Mouse (Mus musculus) embryonic facial prominence, embryonic 10.5 days (tissue): ENCODE data around the gene Fancc. TPM values are rescaled to one million over a fixed set of nuclear protein-coding genes. Genes with fewer than 3 reads are reported as not detected.

ENCODE experiments used
- DNase-seq: peaks from one replicate; pipeline ENCODE4 v3.0.0-alpha.2; 2017; ENCODE audit warnings: low spot score
- H3K27ac ChIP-seq: fragments of 300-500 bp; sonication (generic); replicated peaks from 2 replicates; pipeline ENCODE4 v1.5.1; 2016; ENCODE audit warnings: mild to moderate bottlenecking
- H3K27me3 ChIP-seq: fragments of 300-500 bp; sonication (generic); replicated peaks from 2 replicates; pipeline ENCODE4 v1.6.1; 2016; ENCODE audit warnings: low read depth, mild to moderate bottlenecking; ENCODE audit not compliant: poor library complexity, severe bottlenecking
- H3K36me3 ChIP-seq: fragments of 300-500 bp; sonication (generic); replicated peaks from 2 replicates; pipeline ENCODE4 v1.6.1; 2016; ENCODE audit warnings: mild to moderate bottlenecking, moderate library complexity
- H3K4me1 ChIP-seq: fragments of 300-500 bp; sonication (generic); 2 replicates; pipeline ENCODE4 v1.6.1; 2016
- H3K4me3 ChIP-seq: fragments of 300-500 bp; sonication (generic); 2 replicates; pipeline ENCODE4 v1.5.1; 2016; ENCODE audit warnings: mild to moderate bottlenecking, moderate library complexity
- H3K9me3 ChIP-seq: fragments of 300-500 bp; sonication (generic); 2 replicates; pipeline ENCODE4 v1.6.1; 2016; ENCODE audit warnings: mild to moderate bottlenecking
- WGBS: fragments of 180-500 bp; shearing (Covaris S2); methylation state at CpG from one replicate; pipeline ENCODE4 v1.1.7; 2016; 5-methylcytosine and 5-hydroxymethylcytosine counted together
- polyA plus RNA-seq: library from polyadenylated mRNA; unstranded; fragments of >200 nt; fragmentation: Nextera tagmentation; extraction: Ambion mirVana; gene quantifications from 2 replicates; pipeline ENCODE4 v1.2.1, GENCODE M21; 2016

Gene Fancc
- polyA plus RNA-seq, 1 experiment from 2014 or later: 25.3 TPM

DNA sequence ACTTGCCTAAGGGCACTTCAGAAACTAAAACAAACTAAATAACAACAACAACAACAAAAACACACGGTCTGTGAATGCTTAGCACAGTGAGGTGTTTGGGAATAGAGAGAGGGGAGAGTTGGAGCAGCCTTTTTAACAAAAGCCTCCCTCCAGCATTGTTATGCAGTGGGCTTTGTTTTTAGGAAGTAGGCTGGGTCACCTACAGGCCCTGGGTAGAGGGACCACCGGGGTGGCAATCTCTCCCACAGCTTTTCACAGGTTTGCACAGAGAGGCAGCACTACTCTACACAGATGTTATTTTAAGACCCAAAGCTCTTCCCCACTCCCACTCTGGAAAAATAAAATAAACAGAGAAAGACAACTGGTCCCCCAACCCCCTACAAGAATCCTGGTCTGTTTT, 31.8 kb upstream of the Fancc start:
- Histone ChIP-seq H3K4me3 (peak overlapping the region; percentile 17; the same call in 1 of the 2 replicates), H3K9me3 (no peaks in the 10 kb centered on the region), H3K27me3 (no peaks in the 10 kb centered on the region), H3K4me1 (peaks cover 71% of the 10 kb centered on the region), H3K36me3 (peaks cover 100% of the 10 kb centered on the region), H3K27ac (peak overlapping the region; percentile 71; the same call in 1 of the 2 replicates)
- 12% methylated on average over 2 of the region's 2 CpGs for WGBS
- DNase-seq: no peak

DNA sequence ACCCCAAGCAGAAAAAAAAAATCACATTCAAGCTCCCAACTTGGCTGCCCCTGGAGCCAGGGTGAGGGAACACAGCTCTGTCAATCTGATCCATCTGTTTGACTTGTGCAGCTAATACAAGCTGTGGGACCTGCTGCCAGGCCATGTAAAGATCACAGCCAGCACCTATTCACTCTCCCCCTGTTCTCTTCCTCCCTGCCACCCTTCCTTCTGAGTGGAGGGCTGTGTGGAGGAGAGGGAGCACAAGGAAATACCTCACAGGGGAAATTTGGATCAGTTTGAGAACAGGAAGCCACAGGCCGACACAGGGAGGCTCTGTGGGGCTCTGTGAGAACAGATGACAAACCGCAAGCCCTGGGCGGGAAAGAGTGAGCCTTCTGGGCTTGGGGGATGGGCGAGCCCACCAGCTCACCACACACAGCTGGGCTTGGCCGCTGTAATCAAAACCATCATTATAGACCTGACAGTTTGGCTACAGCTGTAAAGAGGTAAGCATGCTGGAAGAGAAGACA, 31.1 kb upstream of the Fancc start:
- 4% methylated on average over 5 of the region's 5 CpGs for WGBS
- Histone ChIP-seq H3K4me1 (peaks cover 75% of the 10 kb centered on the region), H3K4me3 (peak overlapping the region; percentile 17), H3K27ac (peak overlapping the region; percentile 71), H3K9me3 (no peaks in the 10 kb centered on the region), H3K36me3 (peaks cover 100% of the 10 kb centered on the region), H3K27me3 (no peaks in the 10 kb centered on the region)
- DNase-seq: peak; percentile 84

DNA sequence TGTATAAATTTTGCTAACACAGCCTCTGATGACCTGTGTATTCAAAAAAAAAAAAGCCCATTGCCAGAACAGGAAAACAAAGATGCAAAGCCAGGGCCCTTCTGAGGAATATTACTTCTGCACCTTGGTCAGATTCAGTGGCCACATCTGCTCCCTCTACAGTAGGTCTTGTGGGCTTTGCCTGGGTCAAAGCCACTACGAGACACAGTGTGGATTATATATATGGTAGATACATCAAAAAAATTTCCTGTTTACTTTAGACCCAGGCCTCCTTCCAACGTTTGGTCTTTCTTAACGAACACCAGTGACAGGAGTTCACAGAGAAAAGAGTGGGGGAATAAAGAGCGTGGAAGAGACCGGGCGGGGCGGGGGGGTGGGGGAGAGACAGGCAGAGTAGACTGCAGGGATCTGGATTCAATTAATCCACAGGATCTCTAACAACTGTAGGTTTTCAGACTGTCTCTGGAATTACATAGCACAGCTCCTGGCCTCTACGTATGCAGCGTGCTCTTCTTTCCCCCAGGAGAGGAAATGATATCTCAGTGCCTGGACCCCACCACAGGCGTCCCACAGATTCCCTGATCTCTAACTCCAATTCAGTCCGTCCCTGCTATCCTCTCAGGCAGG, 28.6 kb upstream of the Fancc start:
- DNase-seq: peak; percentile 38
- 44% methylated on average over 11 of the region's 11 CpGs for WGBS

DNA sequence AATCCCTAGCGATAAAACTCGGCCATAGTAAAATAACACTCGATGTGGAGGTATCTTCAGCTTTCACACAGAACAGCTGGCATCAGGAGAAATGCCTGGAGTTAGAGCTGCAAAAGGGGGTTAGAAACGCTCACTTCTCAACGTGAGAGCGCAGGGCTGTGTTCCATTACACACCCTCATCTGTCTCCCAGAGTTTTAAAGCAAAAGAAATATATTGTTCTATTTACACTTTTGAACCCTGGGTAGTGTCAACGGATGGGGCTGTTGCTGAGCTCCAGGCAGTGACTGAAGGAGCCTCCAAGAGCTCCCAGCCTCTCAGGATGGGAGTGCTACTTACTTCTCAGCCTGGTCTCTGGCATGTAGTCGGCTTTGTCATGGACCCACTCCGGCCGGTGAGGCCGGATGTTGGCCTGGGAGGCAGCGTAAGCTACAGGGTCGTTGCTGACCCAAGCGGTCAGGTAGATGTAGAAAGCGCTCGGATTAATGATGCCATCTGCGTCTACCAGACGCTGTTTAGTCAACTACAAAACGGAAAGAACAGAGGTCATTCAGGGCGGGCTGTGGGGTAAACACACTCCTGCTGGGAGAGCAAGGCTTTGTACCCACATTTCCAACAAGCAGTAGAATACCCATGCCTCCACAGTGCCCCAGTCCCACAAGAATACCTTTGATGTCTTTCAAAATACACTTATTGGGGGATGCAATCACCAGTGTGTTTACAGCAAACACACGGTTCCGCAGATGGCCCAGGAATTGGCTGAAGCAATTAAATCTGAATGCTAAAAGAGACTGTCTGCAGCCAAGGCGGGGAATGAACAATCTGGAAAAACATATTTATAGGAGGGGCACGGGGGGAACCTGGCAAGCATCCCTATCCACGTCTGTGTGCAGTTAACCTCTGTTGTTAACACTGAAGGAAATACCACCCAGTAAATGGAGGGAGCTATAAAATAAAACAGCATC, 27.8 kb upstream of the Fancc start:
- 66% methylated on average over 25 of the region's 25 CpGs for WGBS
- Histone ChIP-seq H3K9me3 (no peaks in the 10 kb centered on the region), H3K4me1 (peaks cover 72% of the 10 kb centered on the region), H3K4me3 (no peak overlapping the region), H3K27me3 (no peaks in the 10 kb centered on the region), H3K36me3 (peaks cover 99% of the 10 kb centered on the region), H3K27ac (0 out of 2 replicates have a peak overlapping the region, but pooled peaks have one; percentile 30)
- DNase-seq: no peak

More for the DNA sequence above, 28.6 kb upstream of the Fancc start:
- Histone ChIP-seq H3K27me3 (no peaks in the 10 kb centered on the region), H3K4me3 (no peak overlapping the region), H3K27ac (0 out of 2 replicates have a peak overlapping the region, but pooled peaks have one; percentile 44), H3K4me1 (peaks cover 78% of the 10 kb centered on the region), H3K36me3 (peaks cover 99% of the 10 kb centered on the region), H3K9me3 (no peaks in the 10 kb centered on the region)

DNA sequence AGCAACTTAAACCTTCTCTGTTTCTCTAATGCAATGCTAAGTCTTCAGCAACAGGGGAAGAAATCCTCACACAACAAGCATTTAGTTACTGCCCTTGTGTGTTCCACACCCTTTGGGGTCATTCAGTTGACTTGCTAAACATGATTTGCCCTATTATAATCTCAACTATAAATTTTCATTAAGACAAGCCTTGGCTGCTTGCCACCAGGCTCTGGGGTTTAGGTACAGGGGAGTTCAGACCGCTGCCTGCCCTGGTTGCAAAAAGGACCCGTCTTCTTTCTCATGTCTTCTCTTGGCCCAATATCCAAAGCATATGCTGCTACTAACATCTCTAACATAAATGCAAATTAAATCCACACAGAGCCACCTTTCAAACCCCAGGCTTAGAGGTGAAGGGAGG, 27.0 kb upstream of the Fancc start:
- Histone ChIP-seq H3K4me1 (peaks cover 63% of the 10 kb centered on the region), H3K27ac (no peak overlapping the region), H3K9me3 (no peaks in the 10 kb centered on the region), H3K27me3 (no peaks in the 10 kb centered on the region), H3K36me3 (peaks cover 99% of the 10 kb centered on the region), H3K4me3 (no peak overlapping the region)
- no peak for DNase-seq
- WGBS: 88% methylated on average over 2 of the region's 2 CpGs

DNA sequence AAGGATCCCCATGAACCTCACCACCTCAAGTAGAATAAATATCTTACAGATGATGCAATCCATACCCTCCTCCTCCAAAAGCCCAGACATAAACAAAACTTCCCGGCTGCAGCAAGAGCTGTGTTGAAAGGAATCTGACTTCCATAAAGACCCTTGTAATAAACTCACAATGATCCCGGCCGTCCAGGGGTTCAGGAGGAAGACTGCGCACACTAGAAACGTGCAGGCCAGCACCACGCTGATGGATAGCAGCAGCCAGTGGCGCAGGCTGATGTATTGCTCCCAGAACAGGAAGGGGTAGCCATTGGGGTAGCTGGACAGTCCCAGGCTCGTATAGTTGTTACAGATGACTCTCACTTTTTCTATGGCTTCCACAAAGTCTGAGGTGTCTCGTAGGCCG, 25.8 kb upstream of the Fancc start:
- Histone ChIP-seq H3K4me1 (peaks cover 51% of the 10 kb centered on the region), H3K4me3 (no peak overlapping the region), H3K9me3 (no peaks in the 10 kb centered on the region), H3K27me3 (no peaks in the 10 kb centered on the region), H3K27ac (no peak overlapping the region), H3K36me3 (peaks cover 99% of the 10 kb centered on the region)
- DNase-seq: no peak
- 73% methylated on average over 10 of the region's 10 CpGs for WGBS

DNA sequence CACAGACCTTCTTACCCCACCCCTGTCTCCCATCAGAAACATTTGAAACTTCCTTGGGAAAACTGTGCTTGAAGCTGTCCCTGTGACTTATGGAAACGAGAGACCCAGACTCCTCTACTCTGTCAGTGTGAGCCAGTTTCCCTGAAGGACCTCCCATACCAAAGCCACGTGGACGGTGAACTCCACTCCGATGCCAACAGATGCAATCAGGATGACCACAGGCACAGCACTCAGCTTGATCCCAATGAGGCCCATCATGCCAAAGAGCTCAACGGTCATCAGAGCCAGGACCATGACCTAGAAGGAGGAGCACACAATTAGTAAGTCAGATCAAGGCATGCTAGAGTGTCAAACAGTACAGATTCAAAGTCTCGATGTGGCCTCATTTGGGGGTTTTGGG, 23.0 kb upstream of the Fancc start:
- Histone ChIP-seq H3K27ac (no peak overlapping the region), H3K27me3 (no peaks in the 10 kb centered on the region), H3K4me1 (peaks cover 39% of the 10 kb centered on the region), H3K4me3 (no peak overlapping the region), H3K9me3 (no peaks in the 10 kb centered on the region), H3K36me3 (peaks cover 99% of the 10 kb centered on the region)
- no peak for DNase-seq
- WGBS: 96% methylated on average over 6 of the region's 6 CpGs

DNA sequence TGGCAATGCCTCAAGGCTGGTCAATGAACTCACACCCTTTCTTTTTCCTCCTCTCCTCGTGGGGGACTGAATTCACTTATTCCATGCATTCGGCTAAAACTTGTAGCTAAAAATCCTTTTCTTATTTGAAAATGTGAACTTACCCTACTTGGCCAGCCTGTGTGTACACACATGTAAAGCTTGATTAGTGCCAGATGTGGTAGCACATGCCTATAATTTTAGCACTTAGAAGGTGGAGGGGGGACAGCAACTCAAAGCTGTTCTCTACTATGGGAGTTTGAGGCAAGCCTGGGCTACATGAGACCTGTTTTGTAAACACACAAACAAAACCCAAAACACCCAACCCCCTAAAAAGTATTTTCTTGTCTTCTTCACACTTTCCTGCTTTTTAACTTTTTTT, 19.5 kb upstream of the Fancc start:
- Histone ChIP-seq H3K27ac (no peak overlapping the region), H3K9me3 (no peaks in the 10 kb centered on the region), H3K36me3 (peaks cover 99% of the 10 kb centered on the region), H3K27me3 (no peaks in the 10 kb centered on the region), H3K4me1 (peaks cover 50% of the 10 kb centered on the region), H3K4me3 (no peak overlapping the region)
- 86% methylated on average over 2 of the region's 2 CpGs for WGBS
- DNase-seq: no peak

DNA sequence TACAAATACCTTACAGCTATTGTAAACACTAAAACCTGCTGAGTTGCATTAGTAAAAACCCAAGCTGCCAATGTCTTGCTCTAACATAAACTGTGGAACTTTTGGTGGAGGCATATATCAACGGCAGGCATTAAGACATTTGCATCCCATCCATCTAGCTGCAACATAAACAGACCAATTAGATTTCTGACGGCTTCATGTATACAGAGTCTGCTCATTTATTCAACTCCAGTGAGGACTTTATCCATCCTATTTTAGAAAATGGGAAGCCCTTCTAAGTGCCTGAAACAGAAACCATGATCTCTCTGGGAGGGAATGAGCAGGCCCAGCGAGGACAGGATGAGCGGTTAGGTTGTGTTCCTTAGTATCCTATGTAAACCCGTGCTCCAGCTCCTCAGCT, 18.5 kb upstream of the Fancc start:
- Histone ChIP-seq H3K27ac (no peak overlapping the region), H3K27me3 (no peaks in the 10 kb centered on the region), H3K36me3 (peaks cover 100% of the 10 kb centered on the region), H3K4me3 (no peak overlapping the region), H3K9me3 (no peaks in the 10 kb centered on the region), H3K4me1 (peaks cover 54% of the 10 kb centered on the region)
- DNase-seq: no peak
- WGBS: 85% methylated on average over 5 of the region's 5 CpGs

DNA sequence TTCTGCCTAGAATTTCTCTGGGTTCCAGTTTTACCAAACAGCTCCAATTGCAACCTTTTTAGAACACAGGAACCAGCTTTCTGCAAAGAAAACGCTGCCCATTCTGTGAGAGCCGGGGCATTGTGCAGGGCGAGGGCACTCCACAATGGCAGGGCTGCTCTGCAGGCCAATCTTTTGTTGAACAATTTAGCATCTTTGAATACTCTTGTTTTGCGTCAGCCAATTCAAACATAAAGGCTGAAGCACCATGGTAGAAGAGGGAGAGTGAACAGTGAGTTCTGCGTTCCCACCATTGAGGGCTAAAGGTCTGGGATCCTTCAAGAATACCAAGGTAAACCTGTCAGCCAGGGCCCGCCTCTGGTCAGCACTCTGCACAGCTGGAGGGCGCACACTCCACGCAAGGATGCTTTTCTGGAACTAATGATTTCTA, 17.9 kb upstream of the Fancc start:
- no peaks in the 10 kb centered on the region for H3K27me3 ChIP-seq
- no peak for DNase-seq

DNA sequence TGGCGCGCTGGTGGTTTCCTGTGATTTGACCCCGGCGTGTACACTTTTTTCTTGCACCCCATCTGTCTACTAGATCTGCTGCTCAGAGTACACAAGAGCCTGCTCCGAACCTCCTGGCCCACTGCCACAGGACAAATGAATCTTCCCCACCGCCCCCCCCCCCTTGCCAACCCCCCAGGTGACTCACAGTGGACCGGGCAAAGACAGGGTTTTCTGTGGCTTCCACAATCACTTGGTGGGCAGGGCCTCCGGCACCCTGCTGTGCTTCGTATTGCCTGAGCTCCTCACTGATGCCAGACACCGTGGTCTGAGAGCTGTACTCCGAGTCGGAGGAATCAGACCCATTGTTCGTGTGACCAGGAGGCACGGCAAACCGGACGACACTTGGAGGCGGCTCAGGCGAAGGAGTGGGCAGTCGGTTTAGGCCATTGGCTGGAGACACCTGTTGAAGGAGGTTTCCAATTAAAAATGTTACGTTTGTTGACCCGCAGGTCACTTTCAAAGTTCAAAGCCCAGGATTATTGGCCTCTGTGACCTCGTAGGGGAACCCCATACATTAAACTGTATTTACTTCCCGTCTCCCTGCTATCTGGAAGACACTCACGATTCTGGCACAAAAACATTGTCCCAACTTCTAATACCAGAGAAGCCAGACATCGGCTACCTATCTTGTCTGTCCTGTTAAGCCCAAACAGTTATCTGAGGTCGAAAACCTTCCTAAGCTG, 16.5 kb upstream of the Fancc start:
- 70% methylated on average over 26 of the region's 26 CpGs for WGBS
- H3K36me3 ChIP-seq: peaks cover 100% of the 10 kb centered on the region
- no peaks in the 10 kb centered on the region for H3K27me3 ChIP-seq
- no peak overlapping the region for H3K4me3 ChIP-seq
- DNase-seq: no peak
- no peaks in the 10 kb centered on the region for H3K9me3 ChIP-seq
- peaks cover 54% of the 10 kb centered on the region for H3K4me1 ChIP-seq
- peak overlapping the region; percentile 54 for H3K27ac ChIP-seq

More for the DNA sequence above, 17.9 kb upstream of the Fancc start:
- H3K27ac ChIP-seq: peak overlapping the region; percentile 54
- no peaks in the 10 kb centered on the region for H3K9me3 ChIP-seq
- no peak overlapping the region for H3K4me3 ChIP-seq
- H3K4me1 ChIP-seq: peaks cover 54% of the 10 kb centered on the region
- peaks cover 100% of the 10 kb centered on the region for H3K36me3 ChIP-seq
- WGBS: 63% methylated on average over 8 of the region's 8 CpGs

DNA sequence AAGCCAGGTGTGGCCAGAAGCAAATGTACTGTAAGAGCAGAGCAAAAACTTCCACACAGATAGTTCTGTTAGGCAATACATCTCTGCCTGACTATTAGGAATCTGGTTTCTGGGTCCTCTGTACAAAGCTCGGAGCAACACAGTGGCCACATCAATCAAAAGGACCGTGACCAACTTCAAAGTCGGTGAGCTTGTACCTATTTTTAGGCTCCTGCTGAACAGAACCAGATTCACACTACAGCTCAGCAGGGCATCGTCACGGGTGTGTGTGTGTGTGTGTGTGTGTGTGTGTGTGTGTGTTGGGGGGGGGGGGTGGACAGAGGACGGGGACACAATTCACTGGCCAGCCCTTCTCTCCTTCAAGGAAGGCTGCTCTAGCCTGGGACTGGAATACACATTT, 15.3 kb upstream of the Fancc start:
- no peaks in the 10 kb centered on the region for H3K27me3 ChIP-seq
- peaks cover 54% of the 10 kb centered on the region for H3K4me1 ChIP-seq
- H3K27ac ChIP-seq: no peak overlapping the region
- peaks cover 100% of the 10 kb centered on the region for H3K36me3 ChIP-seq
- H3K4me3 ChIP-seq: no peak overlapping the region
- no peak for DNase-seq
- 74% methylated on average over 6 of the region's 6 CpGs for WGBS
- H3K9me3 ChIP-seq: no peaks in the 10 kb centered on the region
